Mouse (Mus musculus) liver, embryonic 16.5 days (tissue): ENCODE measurements at regions not wholly inside any gene's neighbourhood (a gene's known extent, or its start where the extent isn't known, plus 50 kb on each side); places are given as distances from the start of the nearest gene placed in this dataset. TPM values are rescaled to one million over a fixed set of nuclear protein-coding genes. Genes with fewer than 3 reads are reported as not detected.

ENCODE experiments used
- microRNA-seq: library from miRNA; unstranded; fragments of <30 nt; microRNA quantifications from one replicate; pipeline ENCODE4, GENCODE M21; 2016

Small RNA genes in the stretch of these regions (microRNA-seq; reads per million reads assigned to microRNA genes)
- gene Gm23304 = not detected
